Mouse (Mus musculus): ENCODE measurements around the gene Fut8.

The Fut8 gene

DNA sequence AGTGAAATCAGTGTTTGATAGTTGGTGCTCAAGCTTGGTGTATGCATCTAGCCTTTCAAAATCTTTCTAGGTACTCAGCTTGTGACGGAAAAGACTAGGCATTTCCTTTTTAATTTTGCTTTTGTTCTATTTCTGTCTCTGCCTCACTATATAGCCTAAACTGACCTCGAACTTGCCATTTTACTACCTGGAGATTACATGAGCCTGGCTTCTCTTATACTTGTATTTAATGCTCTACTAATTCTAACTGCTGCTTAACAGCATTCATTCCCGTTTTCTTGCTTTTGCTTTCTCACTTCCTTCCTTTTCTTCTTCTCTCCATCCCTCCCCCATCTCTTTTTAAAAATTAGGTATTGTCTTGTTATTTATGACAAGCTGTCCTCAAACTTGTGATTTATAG lies 67.6 kb downstream of the Fut8 start:
- DNase-seq (ENCODE audit: low spot score): no peak

DNA sequence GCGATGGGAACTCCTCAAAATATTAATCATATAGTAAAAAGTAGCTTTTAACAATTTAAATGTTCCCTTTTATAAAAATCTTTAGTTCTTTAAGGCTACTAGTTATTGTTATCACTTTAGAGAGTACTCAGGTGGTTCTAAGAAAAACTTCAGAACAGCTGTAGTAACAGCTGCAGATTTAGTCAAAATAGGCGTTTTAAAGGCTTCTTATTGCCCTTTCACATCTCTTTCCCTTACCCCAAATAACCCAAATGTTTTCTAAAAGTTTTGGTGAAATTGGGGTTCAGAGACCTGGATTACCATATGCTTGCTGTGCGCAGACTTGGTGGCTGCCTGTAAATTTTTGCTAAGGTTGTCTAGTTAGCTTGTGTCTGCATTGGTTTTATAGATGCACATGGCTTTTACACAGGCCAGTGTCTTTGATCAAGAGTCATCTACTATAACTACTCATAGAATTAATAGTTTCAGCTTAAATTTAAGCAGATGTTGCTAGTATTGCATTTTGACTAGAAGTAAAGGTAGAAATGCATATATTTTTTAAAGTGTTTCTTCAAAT lies 68.9 kb downstream of the Fut8 start:
- no peak for DNase-seq (ENCODE audit: low spot score)

DNA sequence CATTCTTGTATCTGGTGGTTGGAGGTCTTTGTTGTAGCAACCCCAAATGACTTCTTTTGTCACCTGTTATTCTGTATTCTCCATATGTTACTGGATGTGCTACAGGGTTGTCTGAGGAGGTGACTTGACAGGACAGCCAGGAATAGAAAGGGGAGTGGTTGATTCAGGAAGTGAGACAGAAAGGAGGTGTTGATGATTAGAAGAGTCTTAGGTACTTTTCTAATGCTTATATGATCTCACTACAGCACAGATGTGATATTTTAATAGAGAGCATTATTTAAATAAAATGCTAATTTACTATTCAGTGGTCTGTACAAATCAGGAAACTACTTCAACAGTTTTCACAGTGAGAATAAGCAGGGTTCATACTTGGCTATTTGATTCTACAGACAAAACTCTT lies 71.6 kb downstream of the Fut8 start:
- DNase-seq (ENCODE audit: low spot score): no peak

DNA sequence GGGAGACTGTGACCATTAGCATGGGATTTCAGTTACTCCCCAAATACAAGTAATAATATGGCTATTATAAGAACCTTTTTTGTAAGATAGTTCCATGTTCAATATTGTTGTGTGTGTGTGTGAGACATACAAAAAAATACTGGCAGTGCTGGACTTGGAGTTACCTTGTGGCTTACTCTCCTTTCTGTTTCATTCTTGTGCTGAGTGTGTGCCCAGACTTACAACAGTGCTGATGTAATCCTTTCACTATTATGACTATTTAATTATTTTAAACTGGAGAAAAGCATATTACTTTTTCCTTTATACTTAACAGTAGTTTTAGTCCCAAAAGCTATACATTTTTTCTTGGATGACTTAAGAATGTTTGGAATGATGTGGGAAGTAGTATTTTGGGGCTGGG lies 75.6 kb downstream of the Fut8 start:
- no peak for DNase-seq (ENCODE audit: low spot score)

DNA sequence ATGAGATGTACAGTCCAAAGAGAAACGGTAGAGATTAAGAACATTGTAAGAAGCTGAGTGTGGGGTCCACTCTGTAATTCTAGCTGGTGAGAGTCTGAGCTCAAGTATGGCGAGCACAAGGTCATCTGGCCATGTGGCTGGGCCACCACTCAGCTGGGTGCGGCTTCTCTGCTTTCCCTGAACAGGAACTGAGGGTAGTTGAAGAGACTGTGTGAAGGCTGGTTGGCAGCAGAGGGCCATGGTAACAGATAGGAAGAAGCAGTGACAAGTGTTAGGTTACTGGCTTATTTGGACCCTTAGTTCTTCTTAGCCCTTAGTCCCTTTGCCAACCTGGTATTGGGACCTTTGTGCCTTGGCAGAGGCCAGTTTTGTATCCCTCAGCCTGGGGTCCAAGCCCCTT lies 86.2 kb downstream of the Fut8 start:
- no peak for DNase-seq (ENCODE audit: low spot score)

DNA sequence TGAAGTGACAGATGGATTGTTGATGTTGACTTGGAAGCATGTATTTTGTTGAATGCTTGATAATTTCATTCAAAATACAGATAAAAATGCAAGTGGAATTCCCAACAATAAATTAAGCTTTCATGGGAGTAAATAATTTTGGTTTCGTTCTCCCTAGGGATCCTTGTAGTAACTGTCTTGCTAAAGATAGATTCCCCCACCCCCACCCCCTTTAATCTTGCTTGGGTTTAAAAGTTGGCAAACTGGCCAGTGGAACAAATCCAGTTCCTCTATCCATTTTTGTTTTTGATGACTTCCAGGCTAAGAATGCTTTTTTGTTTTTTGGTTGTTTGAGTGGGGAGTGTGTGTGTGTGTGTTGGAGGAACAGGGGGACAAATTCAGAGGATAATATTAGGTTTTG lies 108.6 kb downstream of the Fut8 start:
- no peak for DNase-seq (ENCODE audit: low spot score)

DNA sequence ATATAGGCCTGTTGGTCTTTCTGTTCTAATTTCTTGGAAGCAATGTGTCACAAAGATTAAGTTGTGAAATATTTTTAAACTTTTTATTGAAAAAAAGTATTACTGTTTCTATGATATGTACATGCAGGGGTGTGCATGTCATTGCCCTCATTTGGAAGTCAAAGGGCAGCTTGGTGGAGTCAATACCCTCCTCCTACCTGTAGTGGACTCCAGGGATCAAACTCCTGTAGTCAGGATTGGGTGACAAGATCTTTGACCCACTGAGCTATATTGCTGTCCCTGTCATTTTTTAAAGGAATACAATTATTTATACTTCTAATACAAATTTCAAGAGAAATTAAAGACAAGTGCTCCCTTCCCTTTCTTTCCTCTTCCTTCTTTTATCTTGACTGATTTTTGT lies 111.6 kb downstream of the Fut8 start:
- DNase-seq (ENCODE audit: low spot score): no peak

DNA sequence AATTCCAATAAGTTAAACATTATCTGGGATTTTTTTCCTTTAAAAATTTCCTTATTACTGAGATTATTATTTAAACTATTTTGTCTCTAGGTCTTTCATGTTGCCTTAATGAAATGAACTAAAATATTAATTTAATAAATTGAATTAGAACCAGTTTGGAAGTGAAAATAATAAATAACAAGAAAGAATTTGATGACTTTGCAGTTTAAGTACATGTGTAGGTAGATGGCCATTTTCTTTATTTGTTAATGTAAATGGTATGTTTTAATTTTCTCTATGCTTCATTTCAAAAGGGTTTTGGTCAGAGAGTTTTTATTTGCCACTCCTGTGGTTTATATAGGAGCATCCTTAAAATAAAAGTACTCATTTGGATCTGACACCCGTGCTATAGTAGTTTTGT lies 177.8 kb downstream of the Fut8 start:
- no peak for DNase-seq (ENCODE audit: low spot score)

DNA sequence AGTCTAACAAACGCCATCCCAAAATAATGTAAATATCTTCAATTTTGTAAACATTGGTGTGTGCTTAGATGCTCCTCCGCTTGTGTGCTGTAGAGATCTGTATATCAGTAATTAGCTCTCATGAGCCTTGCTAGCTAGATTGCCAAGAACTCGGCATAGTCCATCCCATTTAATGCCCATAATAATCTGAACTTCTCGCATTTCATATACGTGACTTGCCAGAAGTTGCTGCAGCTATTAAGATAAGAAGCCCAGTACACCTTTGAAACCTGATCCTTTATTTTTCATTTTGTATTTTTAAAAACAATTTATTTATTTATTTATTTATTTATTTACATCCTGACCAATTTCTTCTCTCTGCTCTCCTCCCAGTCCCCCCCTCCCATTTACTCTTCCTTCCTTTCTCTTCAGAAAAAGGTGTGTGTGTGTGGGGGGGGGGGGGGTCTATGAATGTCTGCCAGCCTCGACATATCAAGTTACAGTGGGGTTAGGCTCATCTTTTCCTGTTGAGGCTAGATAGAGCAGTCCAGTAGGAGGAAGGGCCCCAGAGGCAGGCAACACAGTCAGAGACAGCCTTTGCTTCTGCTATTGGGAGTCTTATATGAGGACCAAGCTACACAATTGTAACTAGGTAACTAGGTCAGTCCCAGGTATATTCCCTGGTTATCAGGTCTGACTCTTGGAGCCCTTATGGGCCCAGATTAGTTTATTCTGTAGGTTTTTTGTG lies 183.9 kb downstream of the Fut8 start:
- no peak for DNase-seq (ENCODE audit: low spot score)

DNA sequence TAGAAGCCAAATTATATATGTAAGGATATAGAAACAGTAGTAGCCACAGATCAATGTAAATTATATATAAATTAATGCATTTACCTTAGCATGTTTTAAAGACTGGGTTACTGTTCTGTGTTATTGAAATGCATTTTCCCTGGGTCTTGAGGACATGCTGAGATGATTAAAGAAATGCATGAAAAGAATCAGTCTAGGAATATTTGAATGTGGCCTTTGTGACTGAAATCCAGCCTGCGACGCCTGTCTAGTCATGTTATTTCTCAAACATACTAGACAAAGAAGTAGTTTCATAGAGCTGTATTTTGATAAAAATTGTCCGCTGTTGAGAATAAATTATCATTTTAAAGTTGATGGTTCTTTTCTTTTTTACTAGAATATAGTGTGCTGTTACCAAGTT lies 188.2 kb downstream of the Fut8 start:
- DNase-seq (ENCODE audit: low spot score): no peak

DNA sequence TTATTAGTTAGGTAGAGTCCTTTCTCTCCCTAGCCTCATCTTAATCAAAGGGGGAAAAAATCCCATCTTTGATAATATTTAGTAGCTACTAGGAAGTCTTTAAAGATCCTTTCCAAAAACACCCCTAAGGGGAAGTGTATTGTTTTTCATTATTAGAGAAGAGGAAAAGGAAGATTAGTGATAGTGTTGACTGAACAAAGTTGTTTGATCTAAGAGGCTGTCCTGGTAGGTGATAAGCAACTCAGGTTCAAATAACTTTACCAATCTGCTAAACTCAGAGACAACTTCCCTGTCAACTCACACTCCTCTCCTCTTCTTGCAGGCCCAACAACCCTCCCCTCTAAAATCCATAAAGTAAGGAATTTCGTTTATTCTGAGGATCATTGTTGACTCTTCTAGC lies 190.2 kb downstream of the Fut8 start:
- DNase-seq (ENCODE audit: low spot score): no peak

DNA sequence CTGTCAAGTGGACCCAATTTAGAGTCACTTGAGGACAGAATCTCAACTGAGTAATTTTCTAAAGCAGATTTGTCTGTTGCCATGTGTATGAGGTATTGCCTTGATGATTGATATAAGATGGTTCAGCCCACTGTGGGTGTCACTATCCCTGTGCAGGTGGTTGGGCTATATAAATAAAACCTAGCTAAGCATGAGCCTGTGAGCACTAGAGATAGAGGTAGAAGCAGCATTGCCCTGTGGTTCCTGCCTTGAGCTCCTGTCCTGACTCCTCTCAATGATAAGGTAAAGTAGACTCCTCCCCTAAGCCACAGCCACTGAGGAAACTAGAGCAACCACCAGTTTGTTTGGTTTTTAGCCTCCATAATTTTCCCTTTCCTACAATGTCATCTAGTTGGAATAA lies 191.5 kb downstream of the Fut8 start:
- no peak for DNase-seq (ENCODE audit: low spot score)

DNA sequence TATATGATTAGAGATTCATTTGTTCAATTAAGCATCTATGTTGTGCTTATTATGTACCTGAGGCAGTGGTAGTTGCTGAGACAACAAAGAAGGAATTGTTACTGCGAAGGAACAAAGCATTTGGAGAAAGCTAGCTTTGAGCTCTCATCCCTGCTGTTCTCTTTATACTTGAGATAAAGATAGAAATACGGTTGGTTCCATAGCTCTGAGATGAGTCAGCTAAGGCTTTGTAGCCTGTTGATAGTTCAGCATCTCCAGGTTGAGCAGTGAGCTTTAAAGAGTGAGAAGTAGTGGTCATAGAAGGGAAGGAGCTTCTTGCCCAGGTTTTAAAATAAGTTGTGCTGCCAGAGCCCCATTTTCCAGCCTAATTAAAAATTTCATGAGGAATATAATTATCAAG lies 198.8 kb downstream of the Fut8 start:
- DNase-seq (ENCODE audit: low spot score): no peak

DNA sequence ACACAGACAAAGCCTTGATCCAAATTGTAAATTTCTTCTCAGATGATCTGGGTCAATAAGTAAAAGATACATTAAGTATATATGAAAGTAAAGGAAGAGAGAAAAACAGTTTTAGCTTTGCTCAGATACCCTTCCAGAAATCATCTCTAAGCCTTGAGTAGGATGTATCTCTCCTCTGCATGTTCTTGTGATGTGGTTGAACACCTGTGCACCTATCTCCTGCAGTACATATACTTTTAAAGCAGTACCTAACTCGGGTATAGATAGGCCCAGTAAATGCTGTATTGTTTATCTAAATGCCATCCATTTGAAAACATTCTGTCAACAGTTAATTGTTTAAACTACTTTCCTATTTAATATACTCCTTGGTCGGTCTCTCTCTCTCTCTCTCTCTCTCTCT lies 212.9 kb downstream of the Fut8 start:
- no peak for DNase-seq (ENCODE audit: low spot score)

DNA sequence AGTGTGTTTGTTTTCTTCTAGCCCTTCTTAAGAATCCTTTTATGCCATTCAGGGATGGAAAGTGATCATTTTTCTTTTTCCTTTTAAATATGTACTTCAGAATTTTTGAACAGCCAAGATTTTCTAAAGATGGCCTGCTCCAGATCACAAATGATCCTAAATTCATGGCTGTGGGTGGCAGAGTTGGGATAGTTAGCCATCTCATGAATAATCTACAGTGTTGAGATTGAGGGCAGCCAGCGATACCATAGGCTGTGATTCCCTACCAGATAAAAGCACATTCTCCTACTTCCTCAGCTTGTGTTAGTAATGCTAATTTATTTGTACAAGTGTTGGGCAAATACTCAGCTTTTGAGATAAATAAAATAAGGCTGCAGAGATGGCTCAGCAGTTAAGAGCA lies 228.3 kb downstream of the Fut8 start:
- no peak for DNase-seq (ENCODE audit: low spot score)

DNA sequence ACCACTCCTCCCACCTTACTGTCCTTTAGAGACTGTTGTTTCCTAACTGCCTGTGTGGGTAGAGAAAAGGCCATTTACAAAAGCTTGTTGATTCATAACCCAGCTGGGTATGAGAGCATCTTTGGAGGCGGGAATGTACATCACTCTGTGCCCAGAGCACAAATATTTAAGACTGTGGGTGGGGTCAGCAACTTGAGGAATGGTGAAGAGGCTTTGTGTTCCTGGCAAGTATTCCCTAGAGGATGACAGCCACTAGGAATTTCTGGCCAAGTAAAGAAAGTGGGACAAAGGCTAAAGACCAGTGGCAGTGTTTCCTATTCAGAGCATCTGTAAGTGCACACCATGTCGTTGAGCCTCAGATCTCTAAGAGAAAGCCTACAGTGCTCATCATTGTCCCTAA lies 242.0 kb downstream of the Fut8 start:
- no peak for DNase-seq (ENCODE audit: low spot score)

DNA sequence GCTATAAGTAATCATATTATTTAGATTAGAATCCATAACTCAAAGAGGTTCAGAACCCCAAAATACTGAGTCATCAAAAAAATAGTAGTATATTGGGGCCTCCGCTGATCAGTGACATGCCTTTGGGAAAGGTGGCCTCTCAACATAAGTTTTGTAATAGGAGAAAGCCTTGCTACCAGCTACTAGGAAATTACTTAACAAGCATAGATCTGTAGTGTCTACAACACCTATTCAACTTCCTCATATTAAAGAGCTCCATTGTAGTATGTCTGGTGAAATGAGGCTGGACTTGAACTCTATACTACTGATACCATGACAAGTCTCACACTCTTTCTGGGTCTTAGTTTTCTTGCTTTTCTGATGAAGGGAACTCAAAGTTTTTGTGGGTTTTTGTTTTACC lies 243.2 kb downstream of the Fut8 start:
- DNase-seq (ENCODE audit: low spot score): no peak

DNA sequence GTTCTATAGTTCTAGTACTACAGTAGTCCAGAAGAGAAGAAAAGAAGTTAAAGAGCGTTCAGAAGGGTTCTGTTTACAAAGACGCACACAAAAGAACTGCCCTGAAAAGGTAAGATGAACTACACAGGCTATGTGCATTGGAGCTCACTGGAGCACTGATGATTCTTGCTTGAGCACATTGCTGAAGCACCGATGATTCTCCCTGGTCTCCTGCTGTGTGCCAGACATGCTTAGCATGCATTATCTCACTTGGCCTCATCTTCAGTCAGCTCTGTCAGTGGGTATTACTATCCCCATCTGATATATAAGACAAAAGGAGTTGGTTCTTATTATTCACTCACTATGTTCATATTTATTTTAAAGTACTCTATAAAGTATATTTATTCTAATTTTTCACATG lies 243.9 kb downstream of the Fut8 start:
- no peak for DNase-seq (ENCODE audit: low spot score)

DNA sequence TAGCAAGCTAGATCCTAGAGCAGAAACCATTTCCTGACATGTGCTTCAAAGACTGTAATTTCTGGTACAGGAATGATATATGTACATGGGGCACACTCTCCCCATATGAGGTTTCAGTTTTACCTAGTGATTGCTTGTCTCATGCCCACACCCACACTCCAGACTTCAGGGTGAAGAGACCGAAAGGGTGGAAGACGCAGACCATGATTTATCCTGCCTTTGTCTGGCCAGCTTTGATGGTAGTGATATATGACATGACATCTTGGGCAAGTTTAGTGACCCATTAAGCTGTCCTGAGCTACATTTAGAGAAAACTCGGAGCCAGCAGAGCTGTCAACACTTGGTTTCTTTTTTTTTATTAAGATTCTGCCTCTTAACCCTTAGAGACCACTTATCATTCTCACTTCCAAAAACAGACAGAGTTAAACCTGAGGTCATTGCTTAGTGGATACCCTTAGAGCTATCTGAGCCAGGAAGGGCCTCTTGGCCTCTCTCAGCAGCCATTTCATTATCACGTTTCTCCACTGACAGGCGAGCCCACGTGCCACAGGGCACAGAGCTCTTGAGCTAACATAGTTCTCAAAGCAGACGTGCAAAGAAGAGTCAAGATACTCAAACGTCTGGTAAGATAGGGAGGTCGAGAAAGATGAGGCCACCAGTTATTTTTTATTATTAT lies 245.4 kb downstream of the Fut8 start:
- no peak for DNase-seq (ENCODE audit: low spot score)

DNA sequence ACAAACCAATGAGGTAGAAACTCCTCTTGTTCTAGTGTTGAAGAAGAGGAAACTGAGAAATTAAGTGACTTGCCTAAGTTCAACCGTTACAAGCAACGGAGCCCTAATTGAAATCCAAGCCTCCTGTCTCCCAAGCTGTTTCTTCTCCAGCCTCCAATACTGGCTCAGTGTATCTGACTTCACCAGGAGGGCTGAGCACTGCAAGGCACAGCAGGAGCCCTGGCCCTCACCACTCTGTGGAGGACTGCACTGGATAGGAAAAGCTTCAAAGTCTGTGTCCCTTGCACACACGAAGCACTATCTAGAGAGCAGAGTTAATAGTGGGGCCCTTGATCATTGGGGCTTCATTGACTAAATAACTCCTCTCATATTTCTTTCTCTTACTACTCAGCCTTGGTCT lies 246.8 kb downstream of the Fut8 start:
- no peak for DNase-seq (ENCODE audit: low spot score)

DNA sequence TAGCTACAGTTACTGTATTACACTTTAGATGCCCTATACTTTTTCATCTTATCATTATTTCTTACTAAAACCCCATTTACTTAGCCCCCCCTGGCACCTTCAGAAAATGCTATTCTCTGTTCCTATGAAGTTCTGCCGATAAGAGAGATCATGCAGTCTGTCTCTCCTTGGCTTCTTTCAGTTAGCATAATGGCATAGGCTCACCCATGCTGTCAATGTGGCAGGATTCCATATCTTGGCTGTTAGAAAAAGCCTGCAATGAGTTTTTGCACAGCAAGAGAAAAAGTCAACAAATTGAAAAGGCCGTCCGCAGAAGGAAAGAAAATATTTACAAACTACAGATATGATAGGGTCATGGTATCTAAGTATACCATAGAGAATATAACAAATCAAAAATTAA lies 253.6 kb downstream of the Fut8 start:
- DNase-seq (ENCODE audit: low spot score): no peak

DNA sequence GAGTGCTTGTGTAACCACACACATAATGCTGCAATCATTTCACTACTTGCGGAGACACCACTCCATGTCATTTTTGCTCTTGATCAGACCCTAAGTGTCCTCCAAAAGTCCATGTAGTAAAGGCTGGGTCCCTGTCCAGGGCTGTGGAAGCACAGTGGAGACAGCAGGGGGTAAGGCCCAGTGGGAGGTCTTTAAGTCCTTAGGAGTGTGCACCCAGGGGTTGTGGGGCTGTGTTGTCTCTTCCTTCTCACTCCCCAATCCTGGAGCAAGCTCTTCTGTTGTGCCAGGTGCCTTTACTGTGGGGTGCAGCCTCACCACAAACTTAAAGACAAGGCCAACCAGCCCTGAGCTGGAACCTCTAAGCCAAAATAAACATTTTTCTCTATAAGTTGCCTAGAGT lies 257.9 kb downstream of the Fut8 start:
- DNase-seq (ENCODE audit: low spot score): no peak

DNA sequence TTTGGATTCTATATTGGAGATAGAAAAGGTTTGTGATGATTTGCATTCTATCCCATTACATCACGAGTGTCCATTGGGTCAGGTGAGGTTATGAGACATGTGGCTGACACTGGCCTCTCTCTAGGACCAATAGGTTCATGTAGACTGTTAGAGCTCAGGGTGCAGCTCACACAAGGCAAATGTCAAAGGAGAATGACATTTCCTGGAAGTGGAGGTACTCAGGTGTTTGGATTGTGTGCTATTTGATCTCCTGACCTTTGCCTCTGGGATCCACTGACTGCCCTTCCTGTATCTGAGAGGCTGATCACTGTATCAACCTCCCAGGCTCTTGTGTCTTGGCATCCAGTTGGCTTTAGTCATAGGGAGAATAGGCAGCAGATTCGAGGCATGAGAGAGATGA lies 260.2 kb downstream of the Fut8 start:
- DNase-seq (ENCODE audit: low spot score): no peak

Data from testis, postnatal 14 days (tissue).